Mouse (Mus musculus) embryo, embryonic 10.5 days (tissue): ENCODE measurements around the gene Yars2.
A peak's percentile ranks its signal among the peaks of the same experiment; 100 is the strongest.
"Not testable (repeated sequence)": the region's sequence is repeated elsewhere in the genome, so short reads cannot be mapped to it uniquely, and the experiment has no call there.

Experiments used
- DNase-seq: peaks from one replicate; pipeline ENCODE4 v3.0.0-alpha.2; 2015; ENCODE audit warnings: low spot score

The Yars2 gene

DNA sequence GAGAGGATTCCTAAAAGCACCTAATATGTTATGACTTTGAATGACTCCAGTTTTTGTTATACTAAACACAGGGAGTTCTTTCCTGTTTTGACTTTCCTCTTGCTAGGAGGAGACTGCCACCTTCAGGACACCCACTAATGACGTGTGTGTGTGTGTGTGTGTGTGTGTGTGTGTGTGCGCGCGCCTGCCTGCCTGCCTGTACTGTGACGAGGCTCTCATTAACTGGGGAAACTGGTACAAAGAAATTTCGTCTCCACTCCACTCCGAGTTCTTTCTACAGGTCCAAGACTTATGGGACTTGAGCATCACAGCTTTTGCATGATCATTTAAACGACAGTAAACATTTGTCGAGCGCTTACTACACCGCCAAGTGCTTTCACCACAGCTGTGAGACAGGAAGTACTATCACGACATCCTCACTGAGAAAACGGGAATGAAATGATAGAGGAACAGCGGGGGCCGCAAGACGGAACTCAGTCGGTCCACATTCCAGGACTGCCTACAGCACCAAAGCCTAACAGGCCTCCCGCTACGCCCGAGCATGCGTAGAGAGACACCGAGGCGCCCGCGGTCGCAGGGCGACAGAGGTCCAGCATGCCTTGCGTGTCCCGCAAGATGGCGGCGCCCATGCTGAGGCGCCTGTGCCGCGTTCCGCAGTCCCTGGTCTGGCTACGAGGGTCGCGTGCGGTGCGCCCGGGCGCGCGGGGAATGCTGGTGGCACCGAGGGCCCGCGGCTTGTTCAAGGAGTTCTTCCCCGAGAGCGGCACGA lies at the start of gene Yars2:
Yars2 (plus strand) TSS at position 597 of the 769 bp plus-strand sequence.
- DNase-seq = peak; percentile 93

DNA sequence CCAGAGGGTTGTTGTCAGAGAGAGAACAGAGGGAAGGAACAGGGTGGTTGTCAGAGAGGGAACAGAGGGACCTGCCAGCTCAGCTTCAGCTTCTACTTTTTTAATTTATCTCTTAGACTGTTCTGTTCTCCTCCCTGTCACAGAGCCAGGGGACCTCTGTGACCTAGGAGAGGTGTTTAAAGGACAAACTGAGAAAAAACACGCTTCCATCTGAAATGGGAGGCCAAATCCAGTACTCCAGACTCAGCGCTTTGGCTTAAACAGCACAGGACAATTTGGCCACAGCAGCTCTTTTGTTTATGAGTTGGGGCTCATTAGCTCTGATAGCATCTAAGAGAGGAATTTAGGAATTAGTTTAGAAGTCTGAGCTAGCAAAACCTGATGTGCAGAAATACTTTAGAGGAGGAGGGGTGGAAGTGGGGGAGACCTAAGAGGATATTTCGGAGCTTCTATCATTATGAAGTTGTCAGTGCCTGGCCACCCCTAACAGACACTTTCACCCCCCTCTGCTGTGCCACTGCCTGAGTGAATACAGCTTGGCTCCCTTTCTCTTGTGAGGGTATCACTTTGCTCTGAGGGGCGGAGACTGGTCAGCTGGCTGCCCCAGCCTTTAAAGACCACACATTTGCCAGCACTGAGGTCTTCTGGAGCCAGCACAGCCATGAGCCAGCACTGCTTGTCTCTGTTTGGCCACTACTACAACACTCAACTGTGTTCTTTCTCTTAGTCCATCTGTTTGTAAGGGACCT lies 49.3 kb upstream of the Yars2 start:
- DNase-seq = peak; percentile 64

DNA sequence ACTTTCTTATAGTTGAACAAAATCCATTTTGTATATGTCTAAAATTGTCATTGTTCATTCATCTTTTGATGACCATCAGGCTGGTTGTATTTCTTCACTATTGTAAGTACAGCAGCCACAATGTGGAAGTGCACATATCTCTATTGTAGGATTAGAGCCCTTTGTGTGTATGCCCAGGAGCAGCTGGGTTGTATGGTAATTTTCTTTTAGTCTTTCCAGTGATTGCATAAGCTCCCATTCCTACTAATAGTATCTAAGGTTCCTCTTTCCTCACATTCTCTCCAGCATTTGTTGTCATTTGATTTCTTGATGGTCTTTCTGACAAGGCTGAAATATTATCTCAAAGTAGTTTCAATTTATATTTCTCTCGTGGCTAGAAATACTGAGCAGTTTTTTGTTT lies 47.5 kb upstream of the Yars2 start:
- DNase-seq = no peak

DNA sequence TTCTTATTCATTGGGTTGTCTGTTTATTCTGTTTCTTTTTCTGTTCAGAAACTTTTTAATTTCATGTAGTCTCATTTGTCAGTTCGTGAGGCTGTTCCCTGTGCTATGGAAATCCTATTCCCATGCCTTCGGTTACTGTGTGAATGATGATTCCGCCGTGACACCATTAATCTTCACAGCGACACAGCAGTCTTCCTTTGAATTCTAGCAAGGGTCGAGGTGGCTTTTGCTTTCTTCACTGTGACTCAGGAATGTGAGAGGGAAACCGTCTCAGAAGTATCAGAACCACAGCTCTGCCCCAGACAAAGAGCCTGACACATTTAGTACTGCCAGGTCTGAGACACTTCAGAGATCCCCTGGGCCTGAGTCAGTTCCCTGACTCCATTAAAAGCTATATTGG lies 46.9 kb upstream of the Yars2 start:
- peak; percentile 58 for DNase-seq

DNA sequence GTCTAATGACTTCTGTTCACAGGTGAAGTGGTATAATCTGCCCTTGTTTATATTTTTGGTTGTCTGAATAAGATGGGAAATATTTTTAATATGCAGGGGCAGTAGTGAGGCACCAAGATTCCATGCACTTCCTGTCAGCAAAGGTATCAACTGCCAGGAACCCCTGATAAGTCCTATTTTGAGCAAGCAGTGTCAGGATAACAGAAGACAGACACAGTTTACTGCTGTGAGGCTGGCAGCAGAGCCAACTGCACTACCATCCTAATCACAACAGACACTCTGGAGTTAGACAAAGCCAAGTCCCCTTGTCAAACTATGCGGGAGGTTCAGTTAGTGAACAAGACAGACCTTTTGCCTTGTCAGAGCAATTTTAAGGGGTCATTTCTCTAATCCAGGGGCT lies 46.1 kb upstream of the Yars2 start:
- no peak for DNase-seq

DNA sequence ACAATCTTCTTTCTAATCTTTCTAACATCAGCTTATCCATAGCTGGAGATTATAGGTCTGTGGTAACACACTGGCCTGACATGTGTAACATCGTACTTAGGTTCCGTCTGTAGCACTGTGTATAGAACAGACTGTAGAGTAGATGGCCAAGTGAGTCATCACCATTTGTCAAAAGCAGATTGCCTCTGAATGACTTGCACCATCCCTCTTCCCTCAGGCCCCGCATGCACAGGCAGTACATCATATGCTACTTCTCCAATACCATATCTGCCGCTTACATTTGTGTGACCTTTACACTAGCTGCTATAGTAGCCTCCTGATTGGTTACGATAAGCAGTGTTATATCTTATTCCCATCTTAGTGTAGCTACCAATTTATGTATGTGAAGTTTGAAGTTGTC lies 41.9 kb upstream of the Yars2 start:
- DNase-seq = no peak

DNA sequence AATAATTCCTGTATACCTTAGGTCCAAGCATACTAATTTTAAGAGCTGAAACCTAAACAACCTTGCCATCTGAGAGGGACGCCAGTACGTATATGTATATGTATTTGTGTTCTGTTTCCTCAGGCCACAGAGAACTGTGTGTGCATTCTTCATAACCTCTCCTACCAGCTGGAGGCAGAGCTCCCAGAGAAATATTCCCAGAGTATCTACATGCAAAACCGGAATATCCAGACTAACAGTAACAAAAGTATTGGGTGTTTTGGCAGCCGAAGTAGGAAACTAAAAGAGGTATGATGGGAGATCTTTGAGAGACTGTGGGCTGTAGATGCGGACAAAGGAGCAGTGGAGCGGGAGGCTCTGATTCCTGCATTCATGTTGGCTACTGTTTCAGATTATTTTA lies 41.3 kb upstream of the Yars2 start:
- DNase-seq = no peak

DNA sequence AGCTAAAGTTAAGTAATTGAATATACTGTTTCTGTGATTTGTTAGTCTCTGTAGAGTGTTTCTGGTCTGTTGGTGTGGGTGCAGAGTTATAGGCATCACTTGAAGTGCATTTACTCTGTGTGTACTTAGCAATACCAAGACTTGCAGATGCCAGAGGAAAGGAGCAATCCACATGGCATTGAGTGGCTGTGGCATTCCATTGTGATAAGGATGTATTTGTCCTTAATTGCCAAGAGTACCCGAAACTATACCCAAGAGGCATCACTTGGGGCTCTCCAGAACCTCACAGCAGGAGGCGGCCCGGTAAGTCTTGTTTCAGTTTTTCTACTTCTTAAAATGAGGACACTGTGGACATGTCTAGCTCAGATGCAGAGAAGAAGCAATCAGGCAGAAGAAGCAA lies 40.3 kb upstream of the Yars2 start:
- DNase-seq = no peak

DNA sequence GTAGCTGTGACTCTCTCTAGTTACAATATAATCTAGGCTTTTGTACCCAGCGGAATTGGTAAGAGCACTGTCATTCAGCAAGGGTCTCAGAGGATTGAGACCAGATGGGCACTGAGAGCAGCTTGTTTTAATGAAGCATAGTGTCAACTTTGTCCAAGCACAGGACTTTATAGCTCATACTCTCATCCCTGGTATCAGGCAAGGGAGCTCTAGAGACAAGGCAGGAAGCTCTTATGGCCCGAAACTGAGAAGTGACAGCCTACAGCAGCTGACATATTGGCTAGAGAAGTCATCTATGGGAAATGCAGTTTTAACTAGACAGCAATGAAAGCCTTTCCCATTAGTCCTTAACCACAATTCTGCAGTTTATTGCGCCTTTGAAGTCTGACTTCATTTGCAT lies 29.8 kb upstream of the Yars2 start:
- peak; percentile 14 for DNase-seq

DNA sequence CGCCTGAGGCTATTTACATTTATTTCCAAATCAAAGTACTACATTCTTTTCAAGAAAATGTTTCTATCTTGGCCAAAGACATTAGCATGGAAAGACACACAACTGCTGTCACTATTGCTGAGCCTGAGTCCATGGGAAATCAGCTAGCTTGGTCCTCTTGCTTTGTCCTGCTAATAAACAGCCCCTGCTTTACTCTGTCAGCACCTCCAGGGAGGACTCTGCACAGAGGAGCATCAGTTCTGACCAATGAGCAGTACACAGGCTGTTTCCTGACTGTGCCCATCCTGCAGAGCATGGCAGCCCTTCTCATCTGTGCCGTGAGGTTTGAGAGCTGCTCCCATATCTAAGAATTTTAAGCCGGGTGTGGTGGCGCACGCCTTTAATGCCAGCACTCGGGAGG lies 29.0 kb upstream of the Yars2 start:
- DNase-seq = no peak

DNA sequence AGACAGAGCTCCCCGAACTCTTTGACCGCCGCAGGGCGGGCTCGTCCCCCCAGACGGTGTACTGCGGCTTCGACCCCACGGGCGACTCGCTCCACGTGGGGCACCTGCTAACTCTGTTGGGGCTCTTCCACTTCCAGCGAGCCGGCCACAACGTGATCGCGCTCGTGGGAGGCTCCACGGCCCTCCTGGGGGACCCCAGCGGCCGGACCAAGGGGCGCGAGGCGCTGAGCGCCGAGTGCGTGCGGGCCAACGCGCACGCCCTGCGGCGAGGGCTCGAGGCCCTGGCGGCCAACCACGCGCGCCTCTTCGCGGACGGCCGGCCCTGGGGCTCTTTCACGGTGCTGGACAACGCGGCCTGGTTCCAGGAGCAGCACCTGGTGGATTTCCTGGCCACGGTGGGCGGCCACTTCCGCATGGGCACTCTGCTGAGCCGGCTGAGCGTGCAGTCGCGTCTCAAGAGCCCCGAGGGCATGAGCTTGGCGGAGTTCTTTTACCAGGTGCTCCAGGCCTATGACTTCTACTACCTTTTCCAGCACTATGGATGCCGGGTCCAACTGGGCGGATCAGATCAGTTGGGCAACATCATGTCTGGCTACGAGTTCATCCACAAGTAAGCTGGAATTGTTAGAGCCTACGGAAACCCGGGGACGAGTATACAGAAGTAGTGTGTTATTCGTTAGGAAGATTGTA lies 518 bp downstream of the Yars2 start:
- DNase-seq = peak; percentile 69

DNA sequence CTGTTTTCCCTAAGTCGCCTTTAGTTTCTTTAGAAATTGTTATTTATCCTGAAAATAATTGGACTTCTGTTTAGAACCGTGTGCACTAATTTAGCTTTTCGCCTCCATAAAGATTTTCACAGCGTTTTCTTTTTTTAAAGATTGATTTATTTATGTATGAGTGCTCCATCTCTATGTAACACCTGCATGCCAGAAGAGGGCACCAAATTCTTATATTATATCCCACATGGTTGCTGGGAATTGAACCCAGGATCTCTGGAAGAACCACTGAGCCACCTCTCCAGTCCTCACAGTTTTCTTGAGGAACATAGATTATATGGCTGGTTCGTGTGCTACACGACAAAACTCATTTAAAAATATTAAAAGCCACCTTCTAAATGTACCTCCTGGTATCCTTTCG lies 1.1 kb downstream of the Yars2 start:
- peak; percentile 62 for DNase-seq

DNA sequence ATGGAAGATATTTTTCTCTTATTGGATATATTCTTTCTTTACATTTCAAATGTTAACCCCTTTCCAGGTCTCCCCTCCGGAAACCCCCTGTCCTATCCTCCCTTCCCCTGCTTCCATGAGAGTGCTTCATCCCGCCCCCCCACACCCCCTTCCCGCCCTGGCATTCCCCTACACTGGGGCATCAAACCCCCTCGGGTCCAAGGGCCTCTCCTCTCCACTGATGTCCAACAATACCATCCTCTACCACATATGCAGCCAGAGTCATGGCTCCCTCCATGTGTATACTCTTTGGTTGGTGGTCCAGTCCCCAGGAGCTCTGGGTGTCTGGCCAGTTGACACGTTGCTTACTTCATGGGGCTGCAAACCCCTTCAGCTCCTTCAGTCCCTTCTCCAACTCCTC lies 8.6 kb downstream of the Yars2 start:
- no peak for DNase-seq

DNA sequence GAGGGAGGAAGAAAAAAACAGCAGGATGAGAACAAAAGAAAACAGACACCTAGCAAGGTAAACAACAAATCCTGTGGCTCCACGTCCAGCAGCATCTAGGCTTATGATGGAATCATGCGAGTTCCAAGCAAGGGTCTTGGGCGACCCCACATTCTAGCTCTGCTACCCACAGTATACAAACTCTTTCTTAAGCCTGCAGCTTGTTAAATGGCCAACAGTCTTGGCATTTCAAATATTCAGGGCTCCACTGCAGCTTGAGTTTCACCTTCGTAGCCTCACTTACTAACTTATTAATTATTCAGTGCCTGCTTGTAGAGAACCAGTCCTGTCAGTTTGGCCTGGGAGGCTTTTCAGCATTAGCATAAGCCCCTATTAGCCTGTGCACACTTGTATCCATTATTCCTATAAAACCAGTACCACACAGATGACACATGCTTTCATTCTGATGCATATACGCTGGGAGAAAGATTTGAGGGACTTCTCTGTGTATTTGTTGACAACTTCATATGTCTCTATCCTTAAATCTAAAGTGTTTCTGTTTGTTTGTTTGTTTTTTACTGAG lies 23.1 kb downstream of the Yars2 start:
- DNase-seq = no peak

DNA sequence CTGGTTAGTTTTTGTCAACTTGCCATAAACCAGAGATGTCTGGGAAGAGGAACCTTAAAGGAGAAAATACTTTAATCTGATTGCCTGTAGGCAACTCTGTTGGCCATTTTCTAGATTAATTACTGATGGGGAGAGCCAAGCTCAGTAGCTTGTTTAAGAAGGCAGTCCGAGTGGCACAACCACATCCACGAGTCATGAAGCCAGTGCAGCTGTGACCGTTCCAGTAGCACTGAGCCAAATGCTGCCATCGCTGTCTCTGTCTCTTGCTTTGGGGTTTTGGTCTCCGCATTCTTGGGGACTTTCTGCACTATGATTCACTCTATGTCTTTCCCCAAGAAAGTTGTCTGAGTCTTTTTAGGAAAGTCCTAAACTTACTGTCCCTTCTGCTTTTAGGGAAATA lies 43.7 kb downstream of the Yars2 start:
- DNase-seq = no peak

DNA sequence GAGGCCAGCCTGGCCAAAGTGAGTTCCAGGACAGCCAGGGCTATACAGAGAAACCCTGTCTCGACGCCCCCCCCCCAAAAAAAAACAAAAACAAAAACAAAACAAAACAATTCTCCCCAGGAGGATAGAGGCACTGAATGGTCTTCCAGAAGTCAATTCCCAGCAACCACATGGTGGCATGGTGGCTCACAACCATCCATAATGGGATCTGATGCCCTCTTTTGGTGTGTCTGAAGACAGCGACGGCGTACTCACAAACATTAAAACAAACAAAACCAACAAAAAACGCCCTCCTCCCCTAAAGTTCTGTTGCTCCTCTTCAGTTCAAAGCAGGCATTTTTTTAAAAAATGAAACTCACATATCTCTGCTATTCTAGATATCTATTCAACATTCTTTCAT lies 55.1 kb downstream of the Yars2 start:
- peak; percentile 56 for DNase-seq

DNA sequence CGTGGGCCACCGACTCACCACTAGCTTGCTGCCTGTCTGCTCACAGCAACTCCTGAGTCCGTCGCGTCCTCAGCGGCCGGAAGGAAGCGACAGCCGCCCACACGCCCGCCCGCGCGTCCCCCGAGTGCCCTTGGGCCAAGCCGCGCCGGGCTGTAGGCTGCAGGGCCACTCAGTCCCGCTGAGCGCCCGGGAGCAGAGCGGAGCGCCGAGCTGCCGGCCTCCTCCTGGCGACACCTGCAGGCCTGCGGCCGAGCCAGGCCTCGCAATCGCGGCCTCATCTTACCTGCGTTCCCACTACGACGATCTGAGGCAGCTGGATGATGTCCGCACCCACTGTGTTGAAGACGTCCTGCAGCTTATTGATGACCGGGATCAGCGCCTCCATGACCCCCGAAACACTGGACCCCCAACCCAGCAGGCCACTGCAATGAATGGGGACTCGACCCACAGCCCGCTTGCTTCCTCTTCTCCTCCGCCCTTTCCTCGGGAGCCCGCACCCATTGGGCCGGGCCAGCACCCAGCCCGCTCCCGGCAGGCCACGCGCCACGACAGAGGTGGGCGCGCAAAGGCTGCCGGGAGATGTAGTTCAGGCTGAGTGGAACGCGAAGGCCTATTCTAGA lies 55.8 kb downstream of the Yars2 start, which contains the start of gene Dnm1l:
Dnm1l (minus strand) TSS at position 479 of the 620 bp plus-strand sequence.
- DNase-seq = peak; percentile 93

DNA sequence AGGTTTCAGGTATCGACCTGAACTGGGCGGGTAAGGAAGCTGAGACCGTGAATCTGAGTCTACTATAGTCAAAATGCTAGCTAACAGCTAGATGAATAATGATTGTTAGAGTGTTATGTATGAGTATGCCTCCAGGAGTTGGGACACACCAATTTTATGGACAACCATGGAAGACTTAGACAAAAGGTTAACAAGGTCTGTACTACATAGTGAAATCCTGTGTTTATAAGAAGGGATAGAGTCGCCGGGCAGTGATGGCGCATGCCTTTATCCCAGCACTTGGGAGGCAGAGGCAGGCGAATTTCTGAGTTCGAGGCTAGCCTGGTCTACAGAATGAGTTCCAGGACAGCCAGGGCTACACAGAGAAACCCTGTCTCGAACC lies 56.3 kb downstream of the Yars2 start:
- not testable (repeated sequence) for DNase-seq
